Mouse (Mus musculus): ENCODE results near the gene St8sia6. TPM values are rescaled to one million over a fixed set of nuclear protein-coding genes. Genes with fewer than 3 reads are reported as not detected.
"Not testable (repeated sequence)": the region's sequence is repeated elsewhere in the genome, so short reads cannot be mapped to it uniquely, and the experiment has no call there.

St8sia6 gene
- total RNA-seq, 4 experiments from 2014 or later: 5.1 to 7.1 (median 5.7) TPM

DNA sequence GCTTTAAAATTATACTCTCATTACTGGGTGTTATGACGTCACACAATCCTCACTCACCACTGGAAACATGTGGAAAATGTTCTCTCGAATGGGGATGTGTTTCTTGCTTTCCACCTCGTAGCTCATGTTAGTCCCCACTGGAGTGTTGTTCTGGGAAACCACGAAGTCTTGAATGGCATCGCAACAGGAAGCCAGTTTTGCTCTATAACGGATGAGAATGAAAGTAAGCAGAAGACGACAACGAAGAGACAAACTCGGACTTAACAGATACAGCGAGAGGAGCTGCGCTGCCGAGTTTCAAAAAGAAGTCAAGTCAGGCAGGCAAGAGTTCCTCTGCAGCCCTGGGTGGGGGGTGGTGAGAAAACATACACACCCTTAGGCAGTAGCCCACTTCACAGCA is 121.4 kb downstream of the St8sia6 start:
- DNase-seq (ENCODE audit: low spot score in 2 of 2): no peak

DNA sequence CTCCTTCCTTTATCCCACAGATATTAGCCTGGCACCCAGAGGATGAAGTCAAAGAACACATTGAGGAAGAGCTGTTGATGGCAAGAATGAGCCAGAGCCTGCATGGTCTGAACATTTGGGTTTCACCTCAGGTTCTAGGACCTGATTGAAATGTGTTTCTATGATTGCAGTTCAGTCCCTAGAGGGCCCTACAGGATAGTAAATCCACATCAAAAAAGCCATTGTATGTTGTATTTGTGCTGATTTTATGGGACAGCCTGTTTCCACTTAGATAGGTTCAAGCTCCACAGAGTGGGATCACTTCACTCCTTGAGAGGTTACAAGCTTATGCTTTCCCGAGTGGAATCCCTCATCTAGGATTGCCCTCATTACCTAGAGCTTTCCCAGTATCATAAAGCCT is 159.0 kb downstream of the St8sia6 start:
- no peak for DNase-seq (ENCODE audit: low spot score in 2 of 2)

DNA sequence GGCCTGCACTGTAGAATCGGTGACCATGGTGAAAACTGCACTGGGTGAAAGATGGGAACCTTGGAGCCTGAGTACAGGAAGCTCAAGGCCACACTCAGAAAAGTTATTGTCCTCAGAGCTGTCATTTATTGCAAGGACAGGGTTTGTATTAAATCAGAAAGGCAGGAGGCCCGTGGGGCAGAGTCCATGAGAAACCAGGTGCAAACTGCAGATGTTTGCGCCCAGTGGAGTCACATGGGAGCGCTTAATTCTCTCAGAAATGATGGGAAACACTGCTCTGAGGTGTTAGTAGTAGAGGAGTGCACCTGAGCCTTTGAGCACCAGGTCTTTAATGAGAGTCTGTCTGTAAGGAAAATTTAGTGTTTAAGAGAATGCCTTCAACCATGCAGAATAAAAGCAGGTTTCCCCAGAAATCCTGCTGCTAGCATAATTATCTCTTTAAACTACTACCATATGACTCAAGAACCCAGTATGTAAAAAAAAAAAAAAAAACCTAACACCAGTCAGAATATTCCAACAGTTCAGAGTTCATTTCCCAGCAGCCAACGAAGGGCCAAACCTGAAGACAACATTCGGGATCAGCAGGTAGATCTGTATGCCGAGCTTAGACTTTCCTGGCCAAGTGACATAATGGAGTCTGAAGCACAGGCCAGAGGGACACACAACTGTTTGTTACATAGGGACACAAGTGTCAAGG is 163.6 kb downstream of the St8sia6 start:
- DNase-seq (ENCODE audit: low spot score in 2 of 2): no peak

DNA sequence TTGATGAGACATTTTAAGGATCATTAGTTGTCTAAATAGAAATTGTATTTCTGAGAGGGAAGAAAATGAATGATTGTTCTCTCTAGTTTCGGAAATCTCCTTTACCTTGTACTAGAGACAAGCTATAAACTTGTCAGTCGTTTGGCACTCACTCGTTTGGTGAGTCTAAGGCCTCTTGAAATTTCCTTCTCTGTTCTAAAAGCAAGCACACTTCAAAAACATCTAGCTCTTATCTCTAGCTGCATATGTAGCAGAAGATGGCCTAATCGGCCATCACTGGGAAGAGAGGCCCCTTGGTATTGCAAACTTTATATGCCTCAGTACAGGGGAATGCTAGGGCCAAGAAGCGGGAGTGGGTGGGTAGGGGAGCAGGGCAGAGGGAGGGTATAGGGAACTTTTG is 190.2 kb downstream of the St8sia6 start:
- not testable (repeated sequence) for DNase-seq (ENCODE audit: low spot score in 2 of 2)

DNA sequence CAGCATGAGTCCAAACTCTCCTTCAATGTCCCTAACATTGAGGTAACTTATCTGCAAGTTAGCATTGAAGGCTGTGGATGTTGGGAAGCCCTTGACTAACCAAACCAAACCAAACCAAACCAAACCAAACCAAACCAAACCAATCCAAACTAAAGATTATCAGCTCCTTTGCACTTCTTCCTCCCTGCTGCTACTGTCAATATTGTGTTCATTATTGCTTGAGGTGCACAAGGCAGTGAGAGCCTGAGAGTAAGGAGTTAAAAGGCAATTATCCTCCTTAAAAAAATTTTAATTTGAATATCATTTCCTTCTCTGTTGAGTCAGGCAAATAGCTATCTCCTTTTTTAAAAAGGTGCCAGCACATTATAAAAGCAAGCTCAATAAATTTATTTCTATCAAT is 190.8 kb downstream of the St8sia6 start:
- no peak for DNase-seq (ENCODE audit: low spot score in 2 of 2)

Other genes with a start within 250 kb of the St8sia6 start
- 1 to 10 TPM; 4.7 to 7.8 (median 5.4) TPM for gene Trdmt1, start 249.4 kb downstream of the St8sia6 start, total RNA-seq (2022)
- 100 to 1,000 TPM in 2 of 4 experiments, 10 to 100 TPM in 2; 51.2 to 185 (median 99.0) TPM for gene Vim, start 220.1 kb downstream of the St8sia6 start, total RNA-seq (2022)